Mouse (Mus musculus): ENCODE data around the gene Coq7.

Gene Coq7

GRCm38 (mm10) chr7:118461400-118462136, 71.6 kb downstream of the Coq7 start:
- peak; percentile 57 for DNase-seq

All from retina, postnatal 1 day (tissue).